Mouse (Mus musculus): ENCODE measurements around the gene Styk1. TPM values are rescaled to one million over a fixed set of nuclear protein-coding genes. Genes with fewer than 3 reads are reported as not detected.

Gene Styk1
- polyA plus RNA-seq (2012; rRNA removed) = 15.9 and 20.4 TPM in 2 replicates

DNA sequence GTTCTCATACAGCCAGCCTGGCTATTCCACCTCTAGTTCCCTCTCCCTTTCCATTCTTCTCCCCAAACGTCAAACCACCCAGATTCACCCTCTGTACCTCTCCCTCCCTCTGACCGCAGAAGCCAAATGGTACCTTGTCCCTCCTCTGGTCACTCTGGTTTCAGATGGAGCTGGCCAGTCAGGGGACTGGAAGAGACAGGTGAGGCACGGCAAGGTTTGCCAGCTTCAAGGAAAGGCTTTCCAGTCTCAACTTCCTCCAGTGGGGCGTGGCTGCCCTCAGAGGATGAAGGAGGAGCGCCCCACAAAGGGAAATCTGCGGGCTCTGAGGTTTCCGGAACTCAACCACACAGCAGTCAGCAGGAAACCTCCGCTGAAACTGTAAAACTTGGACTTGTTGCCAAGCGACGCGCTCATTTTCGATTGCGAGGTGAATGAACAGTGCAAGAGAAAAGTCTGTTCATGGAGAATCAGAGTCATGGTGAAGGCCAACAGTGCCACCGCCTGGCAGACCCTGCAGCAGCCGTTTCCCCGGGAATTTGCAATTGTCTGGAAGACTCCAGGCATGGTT is at the start of gene Styk1:
Gene Styk1 (minus strand): TSS at position 246 of the 568 bp plus-strand sequence.
- DNase-seq (ENCODE audit: low spot score) = peak; percentile 61

- DNase-seq (ENCODE audit: low spot score) = no peak
These were observed 49.6 kb upstream of the Styk1 start for GRCm38 (mm10) chr6:131403036-131403435.

GRCm38 (mm10) chr6:131402606-131403005 is 49.2 kb upstream of the Styk1 start:
- DNase-seq (ENCODE audit: low spot score) = no peak

DNA sequence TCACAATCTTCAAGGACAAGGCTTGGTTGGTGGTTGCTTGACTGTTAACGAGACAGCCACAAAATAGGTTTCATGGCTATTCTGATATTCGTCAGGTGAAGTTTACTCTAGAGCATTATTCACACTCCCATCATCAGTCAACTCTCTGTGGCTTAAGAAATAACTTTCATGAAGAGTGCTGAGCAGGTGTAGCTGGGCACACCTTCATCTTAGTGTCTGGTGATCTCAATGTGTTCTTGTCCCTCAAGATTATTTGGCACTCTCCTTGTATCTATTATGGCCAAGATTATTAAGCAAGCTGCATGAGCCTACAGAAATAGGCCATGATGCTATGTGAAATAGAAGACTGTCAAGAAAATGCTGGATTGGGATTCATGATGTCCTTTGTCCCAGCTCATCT is 47.9 kb upstream of the Styk1 start:
- DNase-seq (ENCODE audit: low spot score) = no peak

GRCm38 (mm10) chr6:131396650-131397049 is 43.3 kb upstream of the Styk1 start:
- no peak for DNase-seq (ENCODE audit: low spot score)

DNA sequence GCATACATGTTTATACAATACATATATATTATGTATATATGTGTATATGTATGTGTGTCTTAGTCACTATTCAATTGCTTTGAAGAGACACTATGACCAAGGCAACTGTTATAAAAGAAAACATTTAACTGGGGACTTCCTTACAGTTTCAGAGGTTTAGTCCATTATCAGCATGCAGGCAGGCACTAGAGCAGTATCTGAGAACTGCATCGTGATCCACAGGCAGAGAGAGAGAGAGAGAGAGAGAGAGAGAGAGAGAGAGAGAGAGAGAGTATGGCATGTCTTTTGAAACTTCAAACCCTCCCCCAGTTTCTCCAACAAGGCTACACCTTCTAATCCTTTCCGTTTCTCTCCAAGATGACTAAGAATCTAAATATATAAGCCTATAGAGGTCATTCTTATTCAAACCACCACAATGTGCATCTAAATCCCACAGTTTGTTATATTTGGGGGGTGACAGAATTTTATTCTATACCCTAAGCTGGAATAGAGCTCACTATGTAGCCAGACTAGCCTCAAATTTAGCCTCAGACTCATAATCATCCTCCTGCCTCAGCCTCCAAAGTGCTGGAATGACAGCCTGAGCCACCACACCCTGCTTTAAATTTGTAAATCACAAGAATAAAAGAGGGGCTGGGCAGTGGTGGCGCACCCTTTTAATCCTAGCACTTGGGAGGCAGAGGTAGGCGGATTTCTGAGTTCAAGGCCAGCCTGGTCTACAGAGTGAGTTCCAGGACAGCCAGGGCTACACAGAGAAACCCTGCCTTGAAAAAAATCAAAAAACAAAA is 40.7 kb upstream of the Styk1 start:
- no peak for DNase-seq (ENCODE audit: low spot score)

DNA sequence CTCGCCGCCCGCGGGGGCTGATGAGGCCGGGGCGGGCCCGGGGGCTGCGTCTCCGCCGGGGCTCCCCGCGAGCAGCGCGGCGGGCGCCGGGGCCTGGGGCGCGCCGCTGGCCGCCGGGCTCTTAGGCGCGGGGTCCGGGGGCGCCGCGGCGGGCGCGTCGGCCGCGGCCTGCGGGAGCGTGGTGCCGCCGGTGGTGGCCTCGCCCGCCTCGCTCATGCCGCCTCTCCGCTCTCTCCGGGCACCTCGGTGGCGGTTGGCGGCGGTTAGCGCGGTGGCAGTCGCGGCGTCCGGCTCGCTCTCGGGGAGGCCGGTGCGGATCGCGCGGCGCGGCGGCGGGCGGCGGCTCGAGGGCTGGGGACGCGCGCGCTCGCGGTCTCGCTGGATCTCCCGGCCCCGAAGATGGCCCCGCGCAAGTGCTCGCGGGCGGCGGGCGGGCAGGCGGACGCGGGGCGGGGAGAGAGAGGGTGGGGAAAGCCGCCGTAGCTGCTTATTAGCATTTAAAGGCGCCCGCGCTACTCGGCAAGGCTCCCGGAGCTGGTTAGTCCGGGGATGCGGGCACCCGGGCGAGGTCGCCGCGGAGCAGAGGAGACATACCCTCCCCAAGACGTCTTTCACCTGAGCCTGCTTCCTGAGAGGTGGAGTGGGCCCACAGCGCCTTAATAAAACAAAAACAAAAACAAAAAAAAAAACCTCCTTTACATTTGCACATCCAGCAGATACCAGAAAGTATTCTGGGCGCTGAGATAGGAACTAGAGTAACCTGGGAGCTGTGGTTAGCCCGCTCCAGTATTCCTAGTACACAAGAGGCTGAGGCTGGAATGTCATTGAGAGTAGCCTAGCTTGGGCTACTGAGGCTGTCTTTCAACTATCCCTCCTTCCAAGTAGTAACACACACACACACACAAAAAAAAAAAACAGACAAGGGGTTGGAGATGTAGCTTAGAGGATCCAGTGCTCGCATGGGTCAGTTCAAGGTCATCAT is 34.9 kb upstream of the Styk1 start, which contains the start of gene Ybx3:
Gene Ybx3 (minus strand): TSS at position 437 of the 982 bp plus-strand sequence.
- DNase-seq (ENCODE audit: low spot score) = peak; percentile 82

- peak; percentile 57 for DNase-seq (ENCODE audit: low spot score)
These were observed 34.0 kb upstream of the Styk1 start for GRCm38 (mm10) chr6:131387221-131388039.

GRCm38 (mm10) chr6:131386416-131387019 is 33.1 kb upstream of the Styk1 start:
- no peak for DNase-seq (ENCODE audit: low spot score)

GRCm38 (mm10) chr6:131385469-131385868 is 32.1 kb upstream of the Styk1 start:
- DNase-seq (ENCODE audit: low spot score) = no peak

DNA sequence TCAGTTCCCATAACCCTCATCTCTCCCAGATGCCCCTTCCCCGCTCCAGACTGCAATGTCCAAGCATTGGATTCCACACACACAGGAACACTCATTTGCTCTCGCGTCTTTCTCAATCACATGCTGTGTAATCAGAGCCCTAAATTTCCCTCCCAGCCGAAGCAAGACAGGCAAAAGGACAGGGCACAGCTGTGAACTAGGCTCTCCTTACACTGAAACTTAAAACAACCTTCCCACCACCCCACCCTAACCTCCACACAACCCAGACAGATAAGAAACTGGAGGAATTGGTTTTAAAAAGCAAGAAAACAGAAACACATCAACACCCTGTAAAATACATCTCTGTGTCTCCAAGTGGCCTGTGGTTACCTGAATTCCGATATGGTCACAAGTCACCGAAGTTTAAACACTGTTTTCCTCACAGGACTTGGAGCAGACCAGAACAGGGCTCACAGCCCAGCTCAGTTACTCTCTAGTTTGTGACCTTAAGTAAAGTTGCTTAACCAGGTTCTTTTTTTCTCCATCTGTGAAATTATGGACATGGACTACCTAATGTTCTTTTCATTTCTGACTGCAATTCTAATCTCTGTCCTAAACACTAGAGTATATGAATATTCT is 30.4 kb upstream of the Styk1 start:
- no peak for DNase-seq (ENCODE audit: low spot score)

GRCm38 (mm10) chr6:131382984-131383337 is 29.6 kb upstream of the Styk1 start:
- no peak for DNase-seq (ENCODE audit: low spot score)

DNA sequence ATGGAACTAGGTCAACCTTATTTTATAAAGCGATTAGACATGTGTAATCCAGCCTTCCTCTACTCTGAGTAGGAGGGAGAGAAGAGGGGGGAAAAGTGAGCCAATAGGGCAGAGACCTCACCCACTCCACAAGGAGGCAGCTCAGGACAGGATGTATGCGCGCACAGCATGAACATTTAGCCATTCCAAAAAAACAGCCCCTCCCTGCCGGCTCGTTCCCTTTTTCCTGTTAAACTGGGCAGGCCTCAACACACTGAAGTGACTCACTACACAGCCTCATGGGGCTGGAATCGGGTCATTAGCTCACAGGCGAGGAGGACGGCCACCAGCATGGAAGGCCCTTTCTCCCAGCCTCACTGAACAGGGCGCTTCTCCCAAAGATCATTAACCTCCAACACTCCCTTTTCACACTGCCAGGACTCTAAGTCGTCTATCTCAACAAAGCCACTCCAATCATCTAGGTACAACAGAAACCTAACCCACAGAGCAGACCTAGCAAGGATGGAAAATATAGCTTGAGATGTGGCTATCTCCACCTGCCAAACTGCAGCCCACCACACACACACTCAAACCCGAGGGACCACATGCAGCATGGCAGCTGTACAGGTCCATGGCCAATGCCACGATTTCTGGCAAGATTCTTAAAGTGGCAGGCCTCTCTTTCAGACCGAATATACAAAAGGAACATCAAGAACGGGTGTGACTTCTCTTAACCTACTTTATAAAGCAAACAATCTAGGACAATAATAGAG is 29.0 kb upstream of the Styk1 start:
- DNase-seq (ENCODE audit: low spot score) = peak; percentile 47

GRCm38 (mm10) chr6:131378858-131379428 is 25.5 kb upstream of the Styk1 start:
- DNase-seq (ENCODE audit: low spot score) = no peak

GRCm38 (mm10) chr6:131377378-131377777 is 24.0 kb upstream of the Styk1 start:
- DNase-seq (ENCODE audit: low spot score) = no peak

- DNase-seq (ENCODE audit: low spot score) = no peak
These were observed 21.4 kb upstream of the Styk1 start for GRCm38 (mm10) chr6:131374594-131375340.

DNA sequence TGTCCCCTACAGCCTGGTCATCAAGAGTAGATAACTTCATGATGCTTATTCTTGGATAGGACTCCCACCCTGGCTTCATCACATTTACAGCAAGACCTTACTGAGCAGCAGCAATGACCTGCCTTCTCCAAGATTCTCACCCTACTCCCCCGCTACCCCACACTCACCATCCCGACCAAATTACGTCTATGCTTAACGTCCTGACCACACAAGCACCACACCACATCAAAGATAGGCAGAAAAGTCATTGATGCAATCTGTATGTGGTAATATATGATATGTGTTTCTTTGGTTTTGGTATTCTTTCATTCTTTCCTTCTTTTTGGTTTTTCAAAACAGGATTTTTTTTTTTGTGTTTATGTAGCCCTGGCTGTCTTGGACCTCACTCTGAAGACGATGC is 19.8 kb upstream of the Styk1 start:
- DNase-seq (ENCODE audit: low spot score) = no peak

DNA sequence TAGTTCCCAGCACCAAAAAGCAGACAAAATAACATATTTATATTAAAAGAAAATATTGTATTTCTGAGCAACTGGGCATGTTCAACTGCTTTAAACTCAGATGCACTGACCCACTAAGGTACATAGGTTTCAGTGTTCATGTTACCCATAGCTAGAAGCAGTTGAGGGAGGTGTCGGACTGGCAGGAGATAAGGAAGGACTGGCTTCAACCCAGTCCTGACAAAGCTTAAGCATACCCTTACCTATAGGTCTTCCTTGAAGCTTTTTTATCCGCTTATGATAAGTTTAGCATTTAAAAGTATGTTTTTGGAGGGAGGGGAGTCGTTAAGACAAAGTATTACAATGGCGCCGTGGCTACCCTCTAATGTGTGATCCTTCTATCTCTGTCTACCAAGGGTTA is 17.4 kb upstream of the Styk1 start:
- DNase-seq (ENCODE audit: low spot score) = no peak

Measured in urinary bladder, adult 2 months (tissue).